Mouse (Mus musculus) forebrain, embryonic 14.5 days (tissue): Measurements from ENCODE around the gene Olfr710. TPM values are rescaled to one million over a fixed set of nuclear protein-coding genes. Genes with fewer than 3 reads are reported as not detected.

Source experiments
- polyA plus RNA-seq: library from polyadenylated mRNA; unstranded; fragments of >200 nt; fragmentation: Nextera tagmentation; extraction: Ambion mirVana; gene quantifications from 2 replicates; pipeline ENCODE4 v1.2.1, GENCODE M21; 2014

Olfr710 gene
- polyA plus RNA-seq, 1 experiment from 2014 or later: not detected

Other genes with a start within 250 kb of the Olfr710 start
- gene Olfr695, start 231.9 kb downstream of the Olfr710 start, polyA plus RNA-seq: not detected in 2 replicates
- gene Olfr697, start 205.9 kb downstream of the Olfr710 start, polyA plus RNA-seq: not detected in 2 replicates
- not detected in 2 replicates for gene Olfr698, start 192.9 kb downstream of the Olfr710 start, polyA plus RNA-seq
- not detected in 2 replicates for gene Olfr699, start 155.1 kb downstream of the Olfr710 start, polyA plus RNA-seq
- not detected in 2 replicates for gene Olfr700, start 139.5 kb downstream of the Olfr710 start, polyA plus RNA-seq
- gene Olfr701, start 134.2 kb downstream of the Olfr710 start, polyA plus RNA-seq: not detected in 2 replicates
- gene Olfr702, start 114.4 kb downstream of the Olfr710 start, polyA plus RNA-seq: not detected in 2 replicates
- not detected in 2 replicates for gene Olfr703, start 105.0 kb downstream of the Olfr710 start, polyA plus RNA-seq
- gene Olfr704, start 85.1 kb downstream of the Olfr710 start, polyA plus RNA-seq: not detected in 2 replicates
- gene Olfr705, start 71.4 kb downstream of the Olfr710 start, polyA plus RNA-seq: not detected in 2 replicates
- gene Olfr706, start 60.1 kb downstream of the Olfr710 start, polyA plus RNA-seq: not detected in 2 replicates
- gene Olfr707, start 47.1 kb downstream of the Olfr710 start, polyA plus RNA-seq: not detected in 2 replicates
- not detected in 2 replicates for gene Olfr1532-ps1, start 40.3 kb downstream of the Olfr710 start, polyA plus RNA-seq
- not detected in 2 replicates for gene Olfr709-ps1, start 16.1 kb downstream of the Olfr710 start, polyA plus RNA-seq
- gene Olfr6, start 15.6 kb upstream of the Olfr710 start, polyA plus RNA-seq: not detected in 2 replicates
- not detected in 2 replicates for gene Olfr711, start 27.1 kb upstream of the Olfr710 start, polyA plus RNA-seq
- not detected in 2 replicates for gene Olfr2, start 57.8 kb upstream of the Olfr710 start, polyA plus RNA-seq
- not detected in 2 replicates for gene Olfr713, start 82.9 kb upstream of the Olfr710 start, polyA plus RNA-seq
- not detected in 2 replicates for gene Olfr714, start 122.7 kb upstream of the Olfr710 start, polyA plus RNA-seq
- not detected in 2 replicates for gene Olfr17, start 144.9 kb upstream of the Olfr710 start, polyA plus RNA-seq
- gene Olfr715b, start 162.1 kb upstream of the Olfr710 start, polyA plus RNA-seq: not detected in 2 replicates
- gene Olfr715, start 182.8 kb upstream of the Olfr710 start, polyA plus RNA-seq: not detected in 2 replicates
- gene Olfr716, start 190.0 kb upstream of the Olfr710 start, polyA plus RNA-seq: not detected in 2 replicates
- gene Nlrp14, start 218.7 kb upstream of the Olfr710 start, polyA plus RNA-seq: not detected in 2 replicates